8 mouse cellular contexts compared by ENCODE assay signal in the genomic region with DNA sequence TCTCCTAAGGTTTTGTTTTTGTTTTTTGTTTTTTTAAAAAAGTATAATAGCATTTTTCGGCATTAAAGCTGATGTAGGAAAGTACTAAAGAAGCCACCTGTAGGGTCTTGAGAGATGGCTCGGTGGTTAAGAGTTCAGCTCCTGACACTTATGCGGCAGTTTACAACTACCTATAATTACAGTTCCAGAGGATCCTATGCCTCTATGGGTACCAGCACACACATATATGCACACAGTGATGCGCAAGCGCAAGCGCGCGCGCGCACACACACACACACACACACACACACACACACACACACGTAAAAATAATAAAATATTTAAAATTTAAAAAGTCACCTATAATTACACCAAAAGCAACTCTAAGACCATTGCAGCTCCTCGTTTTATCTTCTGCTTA. TPM values are rescaled to one million over a fixed set of nuclear protein-coding genes. Genes with fewer than 3 reads are reported as not detected.
DNase-seq lines count a peak whose midpoint lies in the region; ATAC-seq and TF ChIP-seq lines count a peak whose summit lies in the region.

No protein-coding gene starts in this region.

- H3K27me3 ChIP-seq in heart, embryonic 10.5 days (ENCODE audit: insufficient read depth, poor library complexity, severe bottlenecking): no peaks in the 10 kb centered on the region
- H3K27me3 ChIP-seq in heart, postnatal 0 days (ENCODE audit: control insufficient read depth, insufficient read depth, low read length): no peaks in the 10 kb centered on the region

- H3K9ac ChIP-seq in heart, postnatal 0 days (replicated peaks; ENCODE audit: low read depth, low read length): peak overlapping the region; percentile 79; the same call in 1 of the 2 replicates

- no peak overlapping the region for H3K27ac ChIP-seq in heart, embryonic 10.5 days
- H3K27ac ChIP-seq in heart, postnatal 0 days (ENCODE audit: low read depth): no peak overlapping the region
- peak overlapping the region; percentile 89 for H3K27ac ChIP-seq in macrophage

- ATAC-seq in CD4-positive, CD25-positive, alpha-beta regulatory T cell, adult 4 months: peak; percentile 35
- ATAC-seq in heart, postnatal 0 days (ENCODE audit: insufficient read depth, low read depth): no peak

- no peak for DNase-seq in heart, embryonic 10.5 days (ENCODE audit: low spot score)
- DNase-seq in heart, postnatal 25 days (ENCODE audit: low spot score): no peak
- no peak for DNase-seq in heart, postnatal 0 days (ENCODE audit: low spot score)
- no peak for DNase-seq in MN1 (ENCODE audit: low spot score)
- no peak for DNase-seq in left cerebral cortex, adult 11 months (ENCODE audit: low spot score)
- DNase-seq in Muller cell, postnatal 12 days (ENCODE audit: inconsistent ontology term): no peak

- H3K4me1 ChIP-seq in heart, embryonic 10.5 days: no peaks in the 10 kb centered on the region
- 0 out of 2 replicates have a peak, but pooled peaks cover 4% of the 10 kb centered on the region for H3K4me1 ChIP-seq in heart, postnatal 0 days (ENCODE audit: control insufficient read depth, insufficient read depth)

- no peaks in the 10 kb centered on the region for H3K9me3 ChIP-seq in heart, embryonic 10.5 days
- no peaks in the 10 kb centered on the region for H3K9me3 ChIP-seq in heart, postnatal 0 days (replicated peaks; ENCODE audit: control insufficient read depth, low read length)

- peaks cover 57% of the 10 kb centered on the region for H3K79me2 ChIP-seq in macrophage (ENCODE audit: inconsistent target)

- peak overlapping the region; percentile 72 for H3K4me3 ChIP-seq in heart, embryonic 10.5 days
- peak overlapping the region; percentile 92 for H3K4me3 ChIP-seq in heart, postnatal 0 days (ENCODE audit: low read depth, low read length)
- H3K4me3 ChIP-seq in macrophage (ENCODE audit: inconsistent target): peak overlapping the region; percentile 99

- H3K36me3 ChIP-seq in heart, embryonic 10.5 days: no peaks in the 10 kb centered on the region
- no peaks in the 10 kb centered on the region for H3K36me3 ChIP-seq in heart, postnatal 0 days (replicated peaks; ENCODE audit: control insufficient read depth, insufficient read depth, low read length)
- H3K36me3 ChIP-seq in macrophage (ENCODE audit: inconsistent target): peaks cover 19% of the 10 kb centered on the region; the same call in 1 of the 2 replicates

- WGBS in heart, embryonic 10.5 days: 83% methylated on average over 12 of the region's 12 CpGs
- 82% methylated on average over 12 of the region's 12 CpGs for WGBS in heart, postnatal 0 days
- 17% methylated on average over 3 of the region's 12 CpGs for WGBS in macrophage (ENCODE audit: missing documents)

- intact Hi-C loops in heart, postnatal 25 days (cut with DNase I): loop anchor here (2.0 to 5.0 kb wide), 2 partner anchors 44 to 111 kb away; a partner anchor contains a TSS

- no peak for TF ChIP-seq CTCF in heart, postnatal 0 days (IDR thresholded peaks at IDR 0.05; ENCODE audit: low read depth)

- no peak for TF ChIP-seq EP300 in heart, postnatal 0 days (IDR thresholded peaks at IDR 0.05; ENCODE audit: low read depth)

- peak overlapping the region; percentile 93 for H3K4me2 ChIP-seq in heart, postnatal 0 days (ENCODE audit: low read depth, low read length)

RNA-seq across cellular contexts. Expression of a gene that starts 0.8 kb away (rescaled TPM):
- polyA plus RNA-seq in heart, embryonic 10.5 days (2016; fragmentation: Nextera tagmentation; extraction: Ambion mirVana): 5.4 and 5.8 TPM in 2 replicates
- 1 to 10 TPM; 2.2 to 2.5 TPM for total RNA-seq in heart, postnatal 25 days (2021)
- 10 to 100 TPM; 30.8 to 34.1 TPM for polyA plus RNA-seq in CD4-positive, CD25-positive, alpha-beta regulatory T cell, adult 4 months (2017; shearing (Covaris generic))
- total RNA-seq in heart, postnatal 0 days (2014; rRNA removed; ENCODE audit: low replicate concordance): 10.8 and 11.8 TPM in 2 replicates
- polyA plus RNA-seq in heart, postnatal 0 days (2015; fragmentation: Nextera tagmentation; extraction: Ambion mirVana): 2.7 and 3.7 TPM in 2 replicates
- 1,000 to 10,000 TPM in 15 of 26 experiments, 100 to 1,000 TPM in 11; 114 to 2,258 (median 1,059) TPM for total RNA-seq in macrophage (2018; cell fraction: chromatin; rRNA removed)
- 100 to 1,000 TPM in 13 of 26 experiments, 10 to 100 TPM in 13; 29.2 to 260 (median 133) TPM for total RNA-seq in macrophage (2018; cell fraction: cytosol; rRNA removed)
- total RNA-seq in macrophage (2018; cell fraction: nucleus; rRNA removed): 1,000 to 10,000 TPM in 2 of 26 experiments, 100 to 1,000 TPM in 23, 10 to 100 TPM in 1; 85.8 to 1,685 (median 611) TPM
- polyA plus RNA-seq in macrophage (2018): 21.4 to 62.2 TPM (median 23.5 TPM) in 3 replicates

RNA-seq across cellular contexts. Expression of a gene that starts 46.3 kb away (rescaled TPM):
- polyA plus RNA-seq in heart, embryonic 10.5 days (2016; fragmentation: Nextera tagmentation; extraction: Ambion mirVana): 9.2 and 14.1 TPM in 2 replicates
- 10 to 100 TPM; 69.6 to 79.6 TPM for total RNA-seq in heart, postnatal 25 days (2021)
- polyA plus RNA-seq in CD4-positive, CD25-positive, alpha-beta regulatory T cell, adult 4 months (2017; shearing (Covaris generic)): 10 to 100 TPM; 22.8 to 27.0 TPM
- 33.7 and 35.8 TPM in 2 replicates for total RNA-seq in heart, postnatal 0 days (2014; rRNA removed; ENCODE audit: low replicate concordance)
- polyA plus RNA-seq in heart, postnatal 0 days (2015; fragmentation: Nextera tagmentation; extraction: Ambion mirVana): 10.9 and 11.3 TPM in 2 replicates
- total RNA-seq in macrophage (2018; cell fraction: chromatin; rRNA removed): 100 to 1,000 TPM in 1 of 26 experiments, 10 to 100 TPM in 24, 1 to 10 TPM in 1; 7.8 to 227 (median 21.6) TPM
- 10 to 100 TPM in 20 of 26 experiments, 1 to 10 TPM in 6; 7.5 to 28.6 (median 13.6) TPM for total RNA-seq in macrophage (2018; cell fraction: cytosol; rRNA removed)
- total RNA-seq in macrophage (2018; cell fraction: nucleus; rRNA removed): 100 to 1,000 TPM in 1 of 26 experiments, 10 to 100 TPM in 24, 1 to 10 TPM in 1; 9.1 to 182 (median 26.6) TPM
- 2.7 to 9.6 TPM (median 5.5 TPM) in 3 replicates for polyA plus RNA-seq in macrophage (2018)
